Mouse (Mus musculus) megakaryocyte-erythroid progenitor cell, adult 5-6 weeks (primary cell): ENCODE measurements around the gene Gm49336. TPM values are rescaled to one million over a fixed set of nuclear protein-coding genes. Genes with fewer than 3 reads are reported as not detected.

Experiments
- ATAC-seq: replicated peaks from 2 replicates; pipeline ENCODE4 v1.8.0; 2016; ENCODE audit warnings: mild to moderate bottlenecking, inconsistent platforms; ENCODE audit not compliant: severe bottlenecking, poor library complexity, low FRiP score, low TSS enrichment
- total RNA-seq, 2 experiments: library from RNA; stranded (forward) in 1 of 2; stranded (reverse) in 1 of 2; fragments of 200-1000, 215-1000 nt in 1 of 2; fragments of >200 nt in 1 of 2; fragmentation: Nextera tagmentation in 1 of 2; gene quantifications; 2 replicates each; pipeline ENCODE4 v1.2.3; 2014 to 2017

Gene Gm49336
- total RNA-seq, 2 experiments from 2014 or later: 76.3 to 95.0 TPM

- peak; percentile 28 for ATAC-seq
Measured at GRCm38 (mm10) chr14:60250879-60251278, 428 bp downstream of the Gm49336 start.

DNA sequence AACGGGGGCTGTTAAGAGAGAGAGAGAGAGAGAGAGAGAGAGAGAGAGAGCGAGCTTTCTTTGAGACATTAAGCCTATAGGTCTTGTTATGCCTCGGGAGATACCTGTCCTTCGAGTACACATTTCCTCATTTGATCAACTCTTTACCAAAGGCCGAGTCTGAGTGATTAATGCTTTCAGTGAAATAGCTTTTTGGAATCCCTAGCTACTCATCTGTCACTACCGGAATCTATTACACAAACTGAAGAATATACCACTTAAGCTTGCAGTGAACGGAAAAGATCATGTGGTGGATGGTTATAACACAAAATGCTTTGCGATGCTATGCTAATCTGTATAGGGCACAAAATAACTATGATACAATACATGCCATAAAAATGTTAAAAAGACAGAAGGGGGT is 941 bp downstream of the Gm49336 start:
- no peak for ATAC-seq

DNA sequence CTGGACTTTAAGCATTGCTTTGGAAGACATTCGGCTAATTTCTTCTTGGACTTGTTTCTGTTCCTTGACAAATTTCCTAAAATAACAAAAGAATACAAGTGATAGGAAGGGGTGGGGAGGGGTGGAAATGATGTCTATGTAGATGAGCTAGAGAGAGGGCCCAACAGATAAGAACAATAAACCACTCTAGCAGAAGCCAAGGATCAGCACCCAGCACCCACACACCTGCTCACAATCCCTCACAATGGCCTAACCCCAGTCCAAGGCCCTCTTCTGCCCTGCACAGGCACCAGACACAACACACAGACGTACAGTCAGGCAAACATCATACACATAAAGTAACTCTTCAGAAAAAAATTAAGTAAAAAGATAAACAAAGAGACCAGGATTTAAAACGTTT is 12.8 kb downstream of the Gm49336 start:
- ATAC-seq: no peak

- ATAC-seq: no peak
Measured at GRCm38 (mm10) chr14:60219886-60220285, 31.4 kb downstream of the Gm49336 start.

GRCm38 (mm10) chr14:60217616-60218015 is 33.7 kb downstream of the Gm49336 start:
- ATAC-seq: no peak

DNA sequence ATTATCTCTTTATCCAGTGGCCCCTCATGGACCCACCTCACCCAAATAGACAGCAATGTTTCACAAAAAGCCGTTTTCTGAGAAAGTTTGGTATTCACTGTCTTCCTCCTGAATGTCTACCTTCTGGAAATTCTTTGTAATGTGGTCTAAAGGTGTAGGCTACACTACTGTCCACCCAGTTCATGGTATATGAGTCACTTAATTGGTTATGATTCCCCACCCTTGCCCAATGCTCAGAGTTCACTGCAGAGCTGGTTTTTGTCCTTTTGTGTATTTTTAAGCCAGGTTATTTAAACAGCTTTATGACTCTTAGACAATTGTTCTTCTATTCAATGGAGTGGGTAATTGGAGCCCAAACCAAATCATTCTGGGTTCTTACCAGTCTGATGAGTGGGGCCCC is 35.2 kb downstream of the Gm49336 start:
- ATAC-seq: no peak

DNA sequence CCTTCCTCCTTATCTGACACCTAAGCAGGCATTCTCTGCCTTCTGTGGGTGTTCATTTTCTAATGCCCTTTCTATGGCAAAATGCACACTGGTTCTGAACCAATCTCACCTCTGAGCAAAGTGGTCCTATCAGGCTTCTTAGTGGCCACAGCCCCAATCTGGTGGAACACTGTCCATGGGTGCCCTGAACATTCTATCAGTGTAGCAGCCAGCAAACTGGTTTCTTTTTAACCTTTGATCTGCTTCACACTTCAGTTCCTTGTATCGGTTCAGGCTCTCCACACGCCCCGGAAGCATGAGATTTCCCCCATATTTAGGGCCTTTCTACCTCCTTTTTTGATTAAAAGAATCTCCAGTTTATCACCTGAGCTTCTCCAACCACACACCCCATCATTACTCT is 36.3 kb downstream of the Gm49336 start:
- no peak for ATAC-seq

GRCm38 (mm10) chr14:60214040-60214439 is 37.3 kb downstream of the Gm49336 start:
- no peak for ATAC-seq

GRCm38 (mm10) chr14:60209166-60209565 is 42.1 kb downstream of the Gm49336 start:
- no peak for ATAC-seq

DNA sequence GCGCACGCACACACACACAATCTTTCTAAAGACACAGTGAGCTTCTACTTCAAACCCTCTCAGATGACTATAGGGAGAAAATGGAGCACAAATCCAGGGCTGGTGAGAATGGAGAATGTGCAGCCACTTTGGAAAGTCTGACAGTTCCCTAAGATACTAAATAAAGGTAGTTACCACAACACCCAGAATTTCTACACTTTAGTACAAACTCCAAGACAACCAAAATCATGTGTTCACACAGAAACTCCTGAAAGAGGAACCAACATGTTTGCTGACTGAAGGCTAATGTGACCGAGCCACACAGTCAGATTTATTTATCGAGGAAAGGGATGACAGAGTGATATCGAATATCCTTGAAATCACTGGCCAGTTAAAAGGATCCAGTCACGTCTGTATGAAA is 46.3 kb downstream of the Gm49336 start:
- no peak for ATAC-seq

GRCm38 (mm10) chr14:60196884-60197283 is 54.4 kb downstream of the Gm49336 start, which contains the start of gene Atp8a2:
TSS of gene Atp8a2 (minus strand) at chr14:60197179.
- ATAC-seq: no peak

DNA sequence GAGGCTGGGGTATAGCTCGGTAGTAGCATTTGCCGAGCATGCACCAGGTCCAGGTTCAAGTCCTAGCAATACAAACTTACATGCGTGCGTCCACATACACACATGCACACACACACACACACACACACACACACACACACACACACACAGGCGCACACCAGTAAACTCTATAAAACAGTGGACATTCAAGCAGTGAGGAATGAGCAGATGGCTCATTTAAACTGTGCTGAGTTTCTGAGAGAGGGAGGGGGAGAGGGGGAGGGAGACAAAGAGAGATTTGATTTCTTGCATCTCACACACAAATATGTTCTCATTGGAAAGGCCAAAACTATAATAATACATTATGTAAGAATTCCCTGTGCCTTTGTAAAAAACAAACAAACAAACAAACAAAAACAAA is 55.3 kb downstream of the Gm49336 start:
- ATAC-seq: no peak

GRCm38 (mm10) chr14:60194606-60195005 is 56.7 kb downstream of the Gm49336 start:
- no peak for ATAC-seq

GRCm38 (mm10) chr14:60189771-60190170 is 61.5 kb downstream of the Gm49336 start:
- no peak for ATAC-seq

GRCm38 (mm10) chr14:60188201-60188825 is 63.0 kb downstream of the Gm49336 start:
- no peak for ATAC-seq

GRCm38 (mm10) chr14:60181306-60181705 is 70.0 kb downstream of the Gm49336 start:
- ATAC-seq: no peak

DNA sequence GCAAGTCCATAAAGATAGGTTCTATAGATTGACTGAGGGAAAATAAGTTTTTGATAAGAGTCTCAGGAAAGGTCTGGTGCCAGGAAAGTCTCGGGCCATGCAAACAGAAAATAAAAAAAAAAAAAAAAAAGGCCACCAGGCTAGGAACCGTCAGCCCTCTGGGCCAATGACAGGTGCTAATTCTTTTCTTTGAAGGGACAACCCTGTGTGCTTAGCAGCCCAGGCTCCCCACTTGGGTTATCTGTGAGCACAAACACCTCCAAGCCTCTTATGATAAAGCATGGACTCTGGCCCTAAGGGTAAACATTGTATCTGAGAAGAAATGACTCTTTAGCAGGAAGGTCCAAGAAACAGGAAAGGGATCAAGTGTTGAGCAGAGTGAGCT is 72.7 kb downstream of the Gm49336 start:
- no peak for ATAC-seq

- peak; percentile 76 for ATAC-seq
Measured at GRCm38 (mm10) chr14:60177614-60178570, 73.4 kb downstream of the Gm49336 start.

GRCm38 (mm10) chr14:60176891-60177613 is 74.3 kb downstream of the Gm49336 start:
- 0 out of 2 replicates have a peak, but pooled peaks have one; percentile 2 for ATAC-seq

DNA sequence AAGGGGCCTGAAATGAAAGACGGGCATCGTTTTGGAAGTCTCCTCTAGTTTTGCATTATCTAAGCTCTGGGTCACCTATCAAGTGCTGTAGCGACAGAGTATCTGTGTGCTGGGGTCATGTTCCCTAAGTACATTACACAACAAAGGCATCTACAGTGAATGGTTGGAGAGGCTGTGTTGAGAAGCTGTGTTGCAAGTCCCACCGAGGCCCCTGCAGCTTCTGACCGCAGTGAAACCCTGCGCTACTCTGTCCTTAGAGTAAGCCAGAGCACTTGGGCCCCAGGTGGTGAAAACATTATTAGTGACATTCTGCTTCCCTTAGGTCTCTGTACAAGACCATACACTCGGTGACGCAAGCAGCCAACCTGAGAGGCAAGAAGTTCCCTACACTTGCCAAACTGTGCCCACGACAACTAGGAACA is 74.8 kb downstream of the Gm49336 start:
- ATAC-seq: no peak
